Mouse (Mus musculus): ENCODE results near the gene Mast4. TPM values are rescaled to one million over a fixed set of nuclear protein-coding genes. Genes with fewer than 3 reads are reported as not detected.

The Mast4 gene
- polyA plus RNA-seq, 2 experiments: 0.71 to 1.5 TPM

GRCm38 (mm10) chr13:102691408-102692150 is 642.7 kb downstream of the Mast4 start:
- Histone ChIP-seq H3K27me3 (ENCODE audit: control insufficient read depth, insufficient read depth, low read length) (no peaks in the 10 kb centered on the region), H3K4me3 (ENCODE audit: insufficient read depth in 1 of 2, low read depth in 2 of 2, low read length in 2 of 2) (no peak overlapping the region), H3K4me2 (ENCODE audit: low read depth) (no peak overlapping the region), H3K36me3 (replicated peaks; ENCODE audit: control insufficient read depth, insufficient read depth, low read depth) (no peaks in the 10 kb centered on the region), H3K9ac (replicated peaks) (no peak overlapping the region), H3K4me1 (replicated peaks; ENCODE audit: control insufficient read depth in 2 of 2, insufficient read depth in 2 of 2, low read length in 1 of 2) (peaks cover 0 to 17% of the 10 kb centered on the region in 2 experiments; a peak in 2 of 4 replicates), H3K27ac (no peak overlapping the region), H3K9me3 (ENCODE audit: control insufficient read depth, low read length) (no peaks in the 10 kb centered on the region)
- DNase-seq (ENCODE audit: low read depth in 3 of 3, low spot score in 3 of 3) (no peak), ATAC-seq (ENCODE audit: insufficient read depth) (no peak)
- no peak for TF ChIP-seq CTCF (IDR thresholded peaks at IDR 0.05; ENCODE audit: low read depth)
- 65% methylated on average over 11 of the region's 11 CpGs for WGBS (ENCODE audit: insufficient replicate concordance)

GRCm38 (mm10) chr13:102690184-102690583 is 644.1 kb downstream of the Mast4 start:
- Histone ChIP-seq H3K4me1 (replicated peaks; ENCODE audit: control insufficient read depth in 2 of 2, insufficient read depth in 2 of 2, low read length in 1 of 2) (peaks cover 0 to 15% of the 10 kb centered on the region in 2 experiments; a peak in 2 of 4 replicates), H3K9ac (replicated peaks) (no peak overlapping the region), H3K4me2 (ENCODE audit: low read depth) (no peak overlapping the region), H3K4me3 (ENCODE audit: insufficient read depth in 1 of 2, low read depth in 2 of 2, low read length in 2 of 2) (no peak overlapping the region), H3K36me3 (replicated peaks; ENCODE audit: control insufficient read depth, insufficient read depth, low read depth) (no peaks in the 10 kb centered on the region), H3K27me3 (ENCODE audit: control insufficient read depth, insufficient read depth, low read length) (no peaks in the 10 kb centered on the region), H3K27ac (no peak overlapping the region), H3K9me3 (ENCODE audit: control insufficient read depth, low read length) (no peaks in the 10 kb centered on the region)
- DNase-seq (ENCODE audit: low read depth in 3 of 3, low spot score in 3 of 3) (no peak), ATAC-seq (ENCODE audit: insufficient read depth) (no peak)
- TF ChIP-seq CTCF (IDR thresholded peaks at IDR 0.05; ENCODE audit: low read depth): no peak
- no peak for TF ChIP-seq EP300 (IDR thresholded peaks at IDR 0.05; ENCODE audit: low read depth)
- 67% methylated on average over 5 of the region's 5 CpGs for WGBS (ENCODE audit: insufficient replicate concordance)

GRCm38 (mm10) chr13:102689201-102690090 is 644.9 kb downstream of the Mast4 start:
- Histone ChIP-seq H3K27me3 (ENCODE audit: control insufficient read depth, insufficient read depth, low read length) (no peaks in the 10 kb centered on the region), H3K9ac (replicated peaks) (no peak overlapping the region), H3K9me3 (ENCODE audit: control insufficient read depth, low read length) (no peaks in the 10 kb centered on the region), H3K27ac (no peak overlapping the region), H3K4me3 (ENCODE audit: insufficient read depth in 1 of 2, low read depth in 2 of 2, low read length in 2 of 2) (no peak overlapping the region), H3K4me1 (replicated peaks; ENCODE audit: control insufficient read depth in 2 of 2, insufficient read depth in 2 of 2, low read length in 1 of 2) (peaks cover 0 to 11% of the 10 kb centered on the region in 2 experiments; a peak in 2 of 4 replicates), H3K36me3 (replicated peaks; ENCODE audit: control insufficient read depth, insufficient read depth, low read depth) (no peaks in the 10 kb centered on the region), H3K4me2 (ENCODE audit: low read depth) (no peak overlapping the region)
- TF ChIP-seq EP300 (IDR thresholded peaks at IDR 0.05; ENCODE audit: low read depth) (no peak), CTCF (IDR thresholded peaks at IDR 0.05; ENCODE audit: low read depth) (no peak)
- WGBS (ENCODE audit: insufficient replicate concordance): 45% methylated on average over 6 of the region's 6 CpGs
- DNase-seq (ENCODE audit: low read depth in 3 of 3, low spot score in 3 of 3): no peak
- ATAC-seq (ENCODE audit: insufficient read depth): no peak

GRCm38 (mm10) chr13:102688121-102688520 is 646.2 kb downstream of the Mast4 start:
- no peak for DNase-seq (ENCODE audit: low read depth in 3 of 3, low spot score in 3 of 3)
- TF ChIP-seq EP300 (IDR thresholded peaks at IDR 0.05; ENCODE audit: low read depth): no peak
- TF ChIP-seq CTCF (IDR thresholded peaks at IDR 0.05; ENCODE audit: low read depth): no peak

GRCm38 (mm10) chr13:102684890-102685289 is 649.4 kb downstream of the Mast4 start:
- 58% methylated on average over 4 of the region's 4 CpGs for WGBS (ENCODE audit: insufficient replicate concordance)
- no peak for ATAC-seq (ENCODE audit: insufficient read depth)

More at GRCm38 (mm10) chr13:102688121-102688520, 646.2 kb downstream of the Mast4 start:
- Histone ChIP-seq H3K4me1 (replicated peaks; ENCODE audit: control insufficient read depth in 2 of 2, insufficient read depth in 2 of 2, low read length in 1 of 2) (peaks cover 0 to 10% of the 10 kb centered on the region in 2 experiments; a peak in 2 of 4 replicates), H3K27ac (no peak overlapping the region), H3K9ac (replicated peaks) (no peak overlapping the region), H3K4me2 (ENCODE audit: low read depth) (no peak overlapping the region), H3K4me3 (ENCODE audit: insufficient read depth in 1 of 2, low read depth in 2 of 2, low read length in 2 of 2) (no peak overlapping the region), H3K36me3 (replicated peaks; ENCODE audit: control insufficient read depth, insufficient read depth, low read depth) (no peaks in the 10 kb centered on the region), H3K27me3 (ENCODE audit: control insufficient read depth, insufficient read depth, low read length) (no peaks in the 10 kb centered on the region), H3K9me3 (ENCODE audit: control insufficient read depth, low read length) (no peaks in the 10 kb centered on the region)
- ATAC-seq (ENCODE audit: insufficient read depth): no peak
- 48% methylated on average over 1 of the region's 1 CpGs for WGBS (ENCODE audit: insufficient replicate concordance)

More at GRCm38 (mm10) chr13:102684890-102685289, 649.4 kb downstream of the Mast4 start:
- Histone ChIP-seq H3K4me2 (ENCODE audit: low read depth) (no peak overlapping the region), H3K4me1 (replicated peaks; ENCODE audit: control insufficient read depth in 2 of 2, insufficient read depth in 2 of 2, low read length in 1 of 2) (0 out of 4 replicates have a peak, but pooled peaks cover 0 to 5% of the 10 kb centered on the region in 2 experiments), H3K9me3 (ENCODE audit: control insufficient read depth, low read length) (no peaks in the 10 kb centered on the region), H3K27me3 (ENCODE audit: control insufficient read depth, insufficient read depth, low read length) (no peaks in the 10 kb centered on the region), H3K36me3 (replicated peaks; ENCODE audit: control insufficient read depth, insufficient read depth, low read depth) (no peaks in the 10 kb centered on the region), H3K9ac (replicated peaks) (no peak overlapping the region), H3K4me3 (ENCODE audit: insufficient read depth in 1 of 2, low read depth in 2 of 2, low read length in 2 of 2) (no peak overlapping the region), H3K27ac (no peak overlapping the region)
- TF ChIP-seq EP300 (IDR thresholded peaks at IDR 0.05; ENCODE audit: low read depth): no peak
- no peak for TF ChIP-seq CTCF (IDR thresholded peaks at IDR 0.05; ENCODE audit: low read depth)
- DNase-seq (ENCODE audit: low read depth in 3 of 3, low spot score in 3 of 3): no peak

Measured in liver, embryonic 14.5 days (tissue).